Mouse (Mus musculus) hindbrain, embryonic 13.5 days (tissue): ENCODE measurements at regions not wholly inside any gene's neighbourhood (a gene's known extent, or its start where the extent isn't known, plus 50 kb on each side); places are given as distances from the start of the nearest gene placed in this dataset.
A peak's percentile ranks its signal among the peaks of the same experiment; 100 is the strongest.

Experiments used
- ATAC-seq: fragments of 200-750 bp; cut with Nextera tagmentation; 2 replicates; pipeline ENCODE4 v1.8.0; 2017; ENCODE audit warnings: moderate TSS enrichment; ENCODE audit not compliant: low FRiP score
- H3K27ac ChIP-seq: fragments of 300-500 bp; sonication (generic); 2 replicates; pipeline ENCODE4 v1.5.1; 2015; ENCODE audit warnings: inconsistent platforms, mild to moderate bottlenecking, moderate library complexity
- H3K27me3 ChIP-seq: fragments of 300-500 bp; sonication (generic); 2 replicates; pipeline ENCODE4 v1.6.1; 2015; ENCODE audit warnings: mild to moderate bottlenecking, inconsistent platforms
- H3K36me3 ChIP-seq: fragments of 300-500 bp; sonication (generic); 2 replicates; pipeline ENCODE4 v1.6.1; 2015; ENCODE audit warnings: mild to moderate bottlenecking, inconsistent platforms
- H3K4me1 ChIP-seq: fragments of 300-500 bp; sonication (generic); replicated peaks from 2 replicates; pipeline ENCODE4 v1.6.1; 2015; ENCODE audit warnings: inconsistent platforms
- H3K4me2 ChIP-seq: fragments of 300-500 bp; sonication (generic); 2 replicates; pipeline ENCODE4 v1.6.1; 2015; ENCODE audit warnings: inconsistent platforms, mild to moderate bottlenecking, moderate library complexity
- H3K4me3 ChIP-seq: fragments of 300-500 bp; sonication (generic); 2 replicates; pipeline ENCODE4 v1.5.1; 2015; ENCODE audit warnings: mild to moderate bottlenecking, inconsistent platforms
- H3K9ac ChIP-seq: fragments of 300-500 bp; sonication (generic); 2 replicates; pipeline ENCODE4 v1.6.1; 2015; ENCODE audit warnings: mild to moderate bottlenecking, inconsistent platforms
- H3K9me3 ChIP-seq: fragments of 300-500 bp; sonication (generic); 2 replicates; pipeline ENCODE4 v1.6.1; 2016; ENCODE audit warnings: inconsistent platforms
- WGBS: fragments of 180-500 bp; shearing (Covaris S2); methylation state at CpG from one replicate; pipeline ENCODE4 v1.1.7; 2015; 5-methylcytosine and 5-hydroxymethylcytosine counted together

GRCm38 (mm10) chr1:154983325-154983724 lies 99.0 kb upstream of the Cacna1e start:
- Histone ChIP-seq H3K27ac (no peak overlapping the region), H3K36me3 (no peaks in the 10 kb centered on the region), H3K27me3 (no peaks in the 10 kb centered on the region), H3K9ac (no peak overlapping the region), H3K4me2 (no peak overlapping the region), H3K9me3 (no peaks in the 10 kb centered on the region), H3K4me3 (no peak overlapping the region), H3K4me1 (peaks cover 15% of the 10 kb centered on the region)
- WGBS, result 84% methylated on average over 7 of the region's 7 CpGs
- no peak for ATAC-seq

DNA sequence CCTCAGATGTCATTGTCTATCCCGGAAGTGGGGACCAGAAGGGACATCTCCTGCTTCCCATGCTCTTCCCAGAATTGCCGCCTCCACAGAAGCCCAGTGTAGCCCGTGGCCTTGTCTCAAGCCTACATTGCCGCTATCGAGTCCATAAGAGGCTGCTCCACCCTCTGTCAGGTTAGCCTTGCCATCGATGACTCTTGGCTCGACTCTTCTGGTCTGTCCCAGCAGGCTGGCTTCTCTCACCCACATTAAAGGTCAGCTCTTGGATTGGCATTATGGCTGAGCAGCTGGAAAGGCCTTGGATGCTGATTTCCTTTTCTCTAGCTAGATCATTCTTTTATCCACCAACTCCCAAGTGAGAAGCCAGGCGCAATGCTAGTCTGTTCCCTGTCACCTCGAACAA lies 98.5 kb upstream of the Cacna1e start:
- H3K4me3 ChIP-seq, result no peak overlapping the region
- H3K36me3 ChIP-seq, result no peaks in the 10 kb centered on the region
- H3K9me3 ChIP-seq, result no peaks in the 10 kb centered on the region
- no peak overlapping the region for H3K9ac ChIP-seq
- H3K27me3 ChIP-seq, result no peaks in the 10 kb centered on the region
- 86% methylated on average over 9 of the region's 9 CpGs for WGBS
- no peak overlapping the region for H3K4me2 ChIP-seq
- H3K27ac ChIP-seq, result no peak overlapping the region
- no peak for ATAC-seq
- H3K4me1 ChIP-seq, result peaks cover 15% of the 10 kb centered on the region

GRCm38 (mm10) chr1:154981687-154982086 lies 97.4 kb upstream of the Cacna1e start:
- no peaks in the 10 kb centered on the region for H3K36me3 ChIP-seq

GRCm38 (mm10) chr1:154975732-154976131 lies 91.4 kb upstream of the Cacna1e start:
- H3K4me2 ChIP-seq, result no peak overlapping the region
- no peak overlapping the region for H3K27ac ChIP-seq
- H3K36me3 ChIP-seq, result no peaks in the 10 kb centered on the region
- 0 out of 2 replicates have a peak, but pooled peaks cover 7% of the 10 kb centered on the region for H3K4me1 ChIP-seq
- H3K9ac ChIP-seq, result no peak overlapping the region
- ATAC-seq, result no peak
- H3K27me3 ChIP-seq, result no peaks in the 10 kb centered on the region
- H3K4me3 ChIP-seq, result no peak overlapping the region
- H3K9me3 ChIP-seq, result no peaks in the 10 kb centered on the region
- 89% methylated on average over 4 of the region's 4 CpGs for WGBS

More at GRCm38 (mm10) chr1:154981687-154982086, 97.4 kb upstream of the Cacna1e start:
- Histone ChIP-seq H3K4me2 (no peak overlapping the region), H3K27ac (no peak overlapping the region), H3K9ac (no peak overlapping the region), H3K4me1 (peaks cover 15% of the 10 kb centered on the region), H3K9me3 (no peaks in the 10 kb centered on the region), H3K4me3 (no peak overlapping the region), H3K27me3 (no peaks in the 10 kb centered on the region)
- WGBS, result 75% methylated on average over 8 of the region's 8 CpGs
- ATAC-seq, result no peak

DNA sequence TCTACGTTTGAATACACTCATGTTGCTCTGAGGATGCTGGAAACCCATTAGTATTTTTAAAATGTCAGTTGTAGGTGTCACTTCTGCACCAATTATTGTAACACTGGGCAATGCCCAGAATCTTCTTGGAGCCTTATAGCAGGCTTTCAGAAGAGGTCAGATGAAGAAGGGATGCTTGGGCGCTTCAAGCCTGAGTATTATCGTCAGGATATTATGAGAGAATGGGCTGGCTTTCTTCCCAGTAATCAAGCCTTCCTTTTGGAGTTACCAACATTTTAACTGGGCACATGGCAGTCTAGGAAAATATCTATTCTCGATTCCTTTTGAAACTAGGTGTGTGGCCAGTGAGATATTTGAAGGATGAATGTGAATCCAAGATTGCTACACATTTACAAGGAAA lies 77.0 kb upstream of the Cacna1e start:
- H3K9me3 ChIP-seq, result 0 out of 2 replicates have a peak, but pooled peaks cover 5% of the 10 kb centered on the region
- no peaks in the 10 kb centered on the region for H3K36me3 ChIP-seq
- 86% methylated on average over 4 of the region's 4 CpGs for WGBS
- no peak overlapping the region for H3K4me3 ChIP-seq
- H3K9ac ChIP-seq, result no peak overlapping the region
- no peak overlapping the region for H3K27ac ChIP-seq
- H3K4me1 ChIP-seq, result peaks cover 8% of the 10 kb centered on the region
- no peak overlapping the region for H3K4me2 ChIP-seq
- H3K27me3 ChIP-seq, result no peaks in the 10 kb centered on the region
- no peak for ATAC-seq

GRCm38 (mm10) chr1:154956625-154957031 lies 72.3 kb upstream of the Cacna1e start:
- 45% methylated on average over 5 of the region's 5 CpGs for WGBS
- Histone ChIP-seq H3K4me2 (no peak overlapping the region), H3K4me1 (peaks cover 18% of the 10 kb centered on the region), H3K9me3 (no peaks in the 10 kb centered on the region), H3K36me3 (no peaks in the 10 kb centered on the region), H3K4me3 (no peak overlapping the region), H3K27ac (no peak overlapping the region; the same call in 1 of the 2 replicates), H3K27me3 (no peaks in the 10 kb centered on the region), H3K9ac (no peak overlapping the region)
- 0 out of 2 replicates have a peak, but pooled peaks have one; percentile 46 for ATAC-seq

GRCm38 (mm10) chr1:154952679-154953078 lies 68.4 kb upstream of the Cacna1e start:
- H3K4me1 ChIP-seq, result peaks cover 18% of the 10 kb centered on the region
- no peak for ATAC-seq
- H3K9ac ChIP-seq, result no peak overlapping the region
- no peak overlapping the region for H3K27ac ChIP-seq
- WGBS, result 78% methylated on average over 2 of the region's 2 CpGs
- H3K4me2 ChIP-seq, result no peak overlapping the region
- H3K4me3 ChIP-seq, result no peak overlapping the region
- H3K27me3 ChIP-seq, result no peaks in the 10 kb centered on the region
- H3K9me3 ChIP-seq, result no peaks in the 10 kb centered on the region
- no peaks in the 10 kb centered on the region for H3K36me3 ChIP-seq
